Mouse (Mus musculus) urinary bladder, postnatal 14 days (tissue): ENCODE measurements around the gene Olfr893.
"Not testable (repeated sequence)": the region's sequence is repeated elsewhere in the genome, so short reads cannot be mapped to it uniquely, and the experiment has no call there.

Source experiments
- DNase-seq: peaks from one replicate; pipeline ENCODE4 v3.0.0; 2021; ENCODE audit warnings: low spot score

Olfr893 gene

DNA sequence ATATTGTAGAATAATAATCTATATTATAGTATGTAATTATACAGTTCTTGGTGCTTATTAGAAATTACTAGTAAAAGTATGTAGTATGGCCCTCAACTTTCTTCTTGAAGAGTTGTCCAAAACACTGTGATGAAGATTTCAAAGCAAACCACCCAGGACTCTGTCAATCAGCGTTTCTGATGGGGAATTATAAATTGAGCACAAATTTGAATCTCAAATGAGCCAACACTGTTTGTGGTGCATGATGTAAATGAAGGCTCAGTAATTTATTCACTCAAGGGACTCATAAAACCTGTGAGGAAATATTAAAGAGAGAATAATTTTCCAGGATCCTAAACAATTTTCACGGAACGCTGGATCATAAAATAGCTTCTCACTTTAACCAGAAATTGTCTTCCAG, at the start of gene Olfr893:
Gene Olfr893 (plus strand): TSS at position 301 of the 400 bp plus-strand sequence.
- no peak for DNase-seq

- not testable (repeated sequence) for DNase-seq
Observed at GRCm38 (mm10) chr9:38168341-38168740, 39.8 kb upstream of the Olfr893 start.

DNA sequence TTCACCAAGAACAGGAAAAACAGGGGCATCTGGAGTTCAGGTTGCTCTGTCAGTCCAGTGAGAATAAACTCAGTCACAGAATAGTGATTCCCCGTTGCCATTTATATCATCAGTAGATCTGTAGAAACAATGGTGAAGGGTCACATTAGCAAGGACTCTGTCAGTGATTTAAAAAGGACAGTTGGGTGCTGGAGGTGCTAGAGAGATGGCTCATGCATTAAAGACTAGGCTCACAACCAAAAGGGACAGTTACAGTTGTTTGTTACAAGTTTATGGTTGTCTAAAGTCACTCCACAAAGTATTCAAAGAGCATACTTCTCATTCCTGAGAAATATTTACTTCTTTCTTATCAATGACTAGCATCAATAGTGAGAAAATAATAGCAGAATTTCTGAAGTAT, 27.4 kb upstream of the Olfr893 start, which contains the start of gene Olfr891:
Gene Olfr891 (minus strand): TSS at position 101 of the 400 bp plus-strand sequence.
- DNase-seq, result no peak

DNA sequence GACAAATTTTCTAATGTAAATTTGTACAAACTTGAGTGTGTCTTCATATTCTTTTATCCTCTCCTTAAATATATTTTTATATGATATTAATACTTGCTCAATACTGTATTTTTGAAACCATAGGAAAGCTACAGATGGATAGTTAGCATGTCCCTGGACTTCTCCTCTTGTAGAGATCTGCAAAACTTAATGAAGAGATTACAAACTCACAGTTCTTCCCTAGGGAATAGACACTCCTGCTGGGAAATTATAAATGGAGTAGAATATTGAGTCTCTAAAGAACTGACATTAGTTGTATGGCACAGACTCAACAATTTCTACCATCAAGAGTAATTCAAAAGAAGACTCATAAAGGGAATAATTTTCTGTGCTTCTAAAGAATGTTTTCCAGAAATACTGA, 9.6 kb downstream of the Olfr893 start, which contains the start of gene Olfr894:
Gene Olfr894 (plus strand): TSS at position 301 of the 400 bp plus-strand sequence.
- DNase-seq, result no peak

- no peak for DNase-seq
Observed at GRCm38 (mm10) chr9:38252474-38252873, 44.3 kb downstream of the Olfr893 start, which contains the start of gene Olfr143. Gene Olfr143 (plus strand): TSS chr9:38252774.
